Mouse (Mus musculus) hindbrain, postnatal 0 days (tissue): Measurements from ENCODE around the gene Gm13279. TPM values are rescaled to one million over a fixed set of nuclear protein-coding genes. Genes with fewer than 3 reads are reported as not detected.
A peak's percentile ranks its signal among the peaks of the same experiment; 100 is the strongest.
"Not testable (repeated sequence)": the region's sequence is repeated elsewhere in the genome, so short reads cannot be mapped to it uniquely, and the experiment has no call there.

ENCODE experiments used
- ATAC-seq: fragments of 200-750 bp; cut with Nextera tagmentation; 2 replicates; pipeline ENCODE4 v1.8.0; 2017; ENCODE audit warnings: mild to moderate bottlenecking, moderate TSS enrichment, moderate library complexity
- DNase-seq: peaks from one replicate; pipeline ENCODE4 v3.0.0-alpha.2; 2015; ENCODE audit warnings: low spot score
- H3K27ac ChIP-seq: fragments of 300-500 bp; sonication (generic); 2 replicates; pipeline ENCODE4 v1.5.1; 2014; ENCODE audit warnings: mild to moderate bottlenecking
- H3K27me3 ChIP-seq: fragments of 300-500 bp; sonication (generic); 2 replicates; pipeline ENCODE4 v1.6.1; 2014; ENCODE audit warnings: low read length, mixed read lengths; ENCODE audit not compliant: insufficient read depth
- H3K36me3 ChIP-seq: fragments of 300-500 bp; sonication (generic); 2 replicates; pipeline ENCODE4 v1.6.1; 2014; ENCODE audit warnings: low read length, mixed read lengths; ENCODE audit not compliant: insufficient read depth
- H3K4me1 ChIP-seq: fragments of 300-500 bp; sonication (generic); 2 replicates; pipeline ENCODE4 v1.6.1; 2014; ENCODE audit warnings: antibody characterized with exemption, low read length, mixed read lengths; ENCODE audit not compliant: insufficient read depth
- H3K4me2 ChIP-seq: fragments of 300-500 bp; sonication (generic); 2 replicates; pipeline ENCODE4 v1.6.1; 2014; ENCODE audit warnings: low read depth, mild to moderate bottlenecking, low read length, moderate library complexity, mixed read lengths
- H3K4me3 ChIP-seq: fragments of 300-500 bp; sonication (generic); 2 replicates; pipeline ENCODE4 v1.5.1; 2014; ENCODE audit warnings: low read length
- H3K9ac ChIP-seq: fragments of 300-500 bp; sonication (generic); replicated peaks from 2 replicates; pipeline ENCODE4 v1.6.1; 2014; ENCODE audit warnings: mild to moderate bottlenecking, low read length, moderate library complexity, mixed read lengths
- H3K9me3 ChIP-seq: fragments of 300-500 bp; sonication (generic); 2 replicates; pipeline ENCODE4 v1.6.1; 2016; ENCODE audit warnings: low read length, mixed read lengths
- CTCF ChIP-seq: IDR thresholded peaks from 2 replicates; pipeline ENCODE4 v1.5.1; 2016; ENCODE audit warnings: antibody characterized with exemption, control low read depth, low read depth
- WGBS: fragments of 180-500 bp; shearing (Covaris S2); extraction: QIAGEN DNeasy Blood & Tissue Kit; methylation state at CpG from one replicate; pipeline ENCODE4 v1.1.7; 2014; 5-methylcytosine and 5-hydroxymethylcytosine counted together
- polyA plus RNA-seq: library from polyadenylated mRNA; unstranded; fragments of >200 nt; fragmentation: Nextera tagmentation; extraction: Ambion mirVana; gene quantifications from 2 replicates; pipeline ENCODE4 v1.2.1, GENCODE M21; 2015
- total RNA-seq: library from RNA; depleted of rRNA; stranded (reverse); fragments of >200 nt; gene quantifications from 2 replicates; pipeline ENCODE4 v1.2.3, GENCODE M21; 2014

Gm13279 gene
- total and polyA plus RNA-seq, 2 experiments from 2014 or later: not detected

GRCm38 (mm10) chr4:88785409-88785808, 11.8 kb upstream of the Gm13279 start, which contains the start of gene Gm13276:
Gene Gm13276, plus strand, starts transcription at chr4:88785709.
- not testable (repeated sequence) for H3K36me3 ChIP-seq, H3K4me2 ChIP-seq, H3K9me3 ChIP-seq, H3K27me3 ChIP-seq, H3K4me3 ChIP-seq, DNase-seq, ATAC-seq, H3K27ac ChIP-seq, H3K4me1 ChIP-seq, H3K9ac ChIP-seq
- WGBS: no CpG with 5 or more reads among the region's 27 CpGs

GRCm38 (mm10) chr4:88788402-88788801, 8.8 kb upstream of the Gm13279 start, which contains the start of gene Gm13277:
Gene Gm13277, plus strand, starts transcription at chr4:88788632.
- H3K9me3 ChIP-seq, H3K27ac ChIP-seq, ATAC-seq, DNase-seq, H3K27me3 ChIP-seq, H3K4me3 ChIP-seq, H3K4me1 ChIP-seq, H3K9ac ChIP-seq, H3K36me3 ChIP-seq, H3K4me2 ChIP-seq: not testable (repeated sequence)
- no CpG with 5 or more reads among the region's 28 CpGs for WGBS
- peak; percentile 59 for TF ChIP-seq CTCF

- not testable (repeated sequence) for H3K4me2 ChIP-seq, H3K27me3 ChIP-seq, H3K4me1 ChIP-seq, H3K27ac ChIP-seq, DNase-seq, H3K36me3 ChIP-seq, H3K4me3 ChIP-seq, ATAC-seq, H3K9me3 ChIP-seq, H3K9ac ChIP-seq
- no CpG with 5 or more reads among the region's 28 CpGs for WGBS
These were observed 5.9 kb upstream of the Gm13279 start, which contains the start of gene Gm13278 for GRCm38 (mm10) chr4:88791250-88791649. Gene Gm13278, plus strand, starts transcription at chr4:88791550.

GRCm38 (mm10) chr4:88793936-88794675, 3.1 kb upstream of the Gm13279 start, which contains the start of gene Gm13275:
Gene Gm13275, plus strand, starts transcription at chr4:88794487.
- not testable (repeated sequence) for ATAC-seq, H3K9ac ChIP-seq, H3K9me3 ChIP-seq, DNase-seq, H3K36me3 ChIP-seq, H3K27ac ChIP-seq, H3K4me3 ChIP-seq, H3K27me3 ChIP-seq, H3K4me1 ChIP-seq, H3K4me2 ChIP-seq
- peak; percentile 43; the same call in 1 of the 2 replicates for TF ChIP-seq CTCF
- 0% methylated on average over 2 of the region's 52 CpGs for WGBS

- not testable (repeated sequence) for ATAC-seq, DNase-seq, H3K27ac ChIP-seq, H3K4me3 ChIP-seq, H3K9me3 ChIP-seq, H3K27me3 ChIP-seq, H3K36me3 ChIP-seq, H3K4me2 ChIP-seq, H3K4me1 ChIP-seq, H3K9ac ChIP-seq
- WGBS: 17% methylated on average over 4 of the region's 7 CpGs
These were observed 2.2 kb downstream of the Gm13279 start, which contains the start of gene Gm13285 for GRCm38 (mm10) chr4:88799365-88799764. Gene Gm13285, plus strand, starts transcription at chr4:88799665.

- WGBS: no CpG with 5 or more reads among the region's 29 CpGs
- H3K9me3 ChIP-seq, H3K4me3 ChIP-seq, H3K9ac ChIP-seq, H3K27ac ChIP-seq, H3K4me1 ChIP-seq, DNase-seq, H3K36me3 ChIP-seq, ATAC-seq, H3K27me3 ChIP-seq, H3K4me2 ChIP-seq: not testable (repeated sequence)
These were observed 5.8 kb downstream of the Gm13279 start, which contains the start of gene Gm13287 for GRCm38 (mm10) chr4:88802954-88803353. Gene Gm13287, plus strand, starts transcription at chr4:88803254.

GRCm38 (mm10) chr4:88805231-88805630, 8.0 kb downstream of the Gm13279 start, which contains the start of gene Gm13288:
Gene Gm13288, plus strand, starts transcription at chr4:88805531.
- H3K4me3 ChIP-seq, ATAC-seq, H3K36me3 ChIP-seq, H3K9ac ChIP-seq, H3K4me2 ChIP-seq, H3K4me1 ChIP-seq, H3K27me3 ChIP-seq, H3K27ac ChIP-seq, H3K9me3 ChIP-seq, DNase-seq: not testable (repeated sequence)
- no CpG with 5 or more reads among the region's 8 CpGs for WGBS

GRCm38 (mm10) chr4:88805761-88806160, 8.6 kb downstream of the Gm13279 start:
- not testable (repeated sequence) for H3K4me3 ChIP-seq, H3K4me2 ChIP-seq, DNase-seq, H3K4me1 ChIP-seq, H3K27me3 ChIP-seq, ATAC-seq, H3K27ac ChIP-seq, H3K36me3 ChIP-seq, H3K9me3 ChIP-seq, H3K9ac ChIP-seq
- 0% methylated on average over 6 of the region's 34 CpGs for WGBS
